Mouse (Mus musculus): Measurements from ENCODE around the gene Ccdc151. TPM values are rescaled to one million over a fixed set of nuclear protein-coding genes. Genes with fewer than 3 reads are reported as not detected.

Gene Ccdc151
- polyA plus RNA-seq, 1 experiment from 2014 or later = not detected

DNA sequence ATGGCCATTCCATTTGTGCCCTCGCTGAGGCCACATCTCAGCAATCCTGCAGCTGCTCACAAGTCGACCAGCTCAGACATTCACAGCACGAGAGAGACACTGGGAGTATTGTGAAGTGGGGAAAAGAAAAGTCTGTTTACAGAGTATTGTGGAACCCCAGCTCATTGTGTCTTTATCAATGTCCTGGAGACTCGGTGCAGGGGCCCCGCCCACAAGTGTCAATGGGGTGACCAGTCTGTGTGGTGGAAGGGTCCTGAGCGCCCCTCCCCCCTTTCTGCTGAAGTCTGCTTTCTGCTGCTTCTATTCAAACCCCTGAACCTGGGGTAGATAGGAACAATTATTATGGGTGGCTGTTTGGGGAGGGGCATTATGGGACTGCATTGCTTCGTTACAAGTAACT, 26.0 kb upstream of the Ccdc151 start:
- Histone ChIP-seq H3K9ac (replicated peaks) (no peak overlapping the region), H3K4me1 (ENCODE audit: insufficient read depth) (no peaks in the 10 kb centered on the region), H3K4me2 (ENCODE audit: low read depth, low read length) (no peak overlapping the region), H3K36me3 (replicated peaks; ENCODE audit: insufficient read depth, low read length) (no peaks in the 10 kb centered on the region), H3K4me3 (ENCODE audit: low read depth, low read length) (no peak overlapping the region), H3K27ac (ENCODE audit: low read depth) (no peak overlapping the region), H3K27me3 (ENCODE audit: insufficient read depth, low read length) (no peaks in the 10 kb centered on the region), H3K9me3 (ENCODE audit: low read length) (0 out of 2 replicates have a peak, but pooled peaks cover under 1% of the 10 kb centered on the region)
- no peak for TF ChIP-seq EP300 (IDR thresholded peaks at IDR 0.05; ENCODE audit: low read depth)
- TF ChIP-seq CTCF (IDR thresholded peaks at IDR 0.05; ENCODE audit: low read depth) = no peak
- DNase-seq (no peak), ATAC-seq (no peak)
- 48% methylated on average over 7 of the region's 7 CpGs for WGBS (ENCODE audit: insufficient replicate concordance)

DNA sequence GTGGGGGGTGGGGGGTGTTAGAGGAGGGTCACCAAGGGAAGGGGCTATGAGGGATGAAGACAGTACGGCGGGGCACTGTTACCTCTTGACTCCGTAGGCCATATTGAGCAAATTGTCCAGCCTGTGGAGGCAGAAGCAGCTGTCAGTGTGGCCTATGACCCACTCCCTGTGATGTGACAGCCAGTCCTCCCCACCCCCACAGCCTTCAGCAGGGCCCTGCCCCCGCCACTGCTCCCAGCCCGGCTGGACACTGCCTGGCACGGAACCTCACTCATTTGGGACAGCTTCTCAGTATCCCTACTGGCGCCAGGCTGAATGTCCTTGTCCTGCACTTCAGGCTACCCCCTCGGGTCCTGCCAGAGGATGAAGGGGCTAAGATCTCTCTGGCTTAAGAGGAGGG, 22.2 kb upstream of the Ccdc151 start:
- H3K36me3 ChIP-seq (replicated peaks; ENCODE audit: insufficient read depth, low read length) = no peaks in the 10 kb centered on the region
- no peak overlapping the region for H3K9ac ChIP-seq (replicated peaks)
- no peaks in the 10 kb centered on the region for H3K27me3 ChIP-seq (ENCODE audit: insufficient read depth, low read length)
- no peak overlapping the region for H3K27ac ChIP-seq (ENCODE audit: low read depth)
- no peak overlapping the region for H3K4me2 ChIP-seq (ENCODE audit: low read depth, low read length)
- ATAC-seq = peak; percentile 87
- H3K4me1 ChIP-seq (ENCODE audit: insufficient read depth) = no peaks in the 10 kb centered on the region
- WGBS (ENCODE audit: insufficient replicate concordance) = 51% methylated on average over 8 of the region's 8 CpGs
- TF ChIP-seq CTCF (IDR thresholded peaks at IDR 0.05; ENCODE audit: low read depth) (no peak), EP300 (IDR thresholded peaks at IDR 0.05; ENCODE audit: low read depth) (no peak)
- peak; percentile 54 for DNase-seq
- no peaks in the 10 kb centered on the region for H3K9me3 ChIP-seq (ENCODE audit: low read length)
- H3K4me3 ChIP-seq (ENCODE audit: low read depth, low read length) = no peak overlapping the region

DNA sequence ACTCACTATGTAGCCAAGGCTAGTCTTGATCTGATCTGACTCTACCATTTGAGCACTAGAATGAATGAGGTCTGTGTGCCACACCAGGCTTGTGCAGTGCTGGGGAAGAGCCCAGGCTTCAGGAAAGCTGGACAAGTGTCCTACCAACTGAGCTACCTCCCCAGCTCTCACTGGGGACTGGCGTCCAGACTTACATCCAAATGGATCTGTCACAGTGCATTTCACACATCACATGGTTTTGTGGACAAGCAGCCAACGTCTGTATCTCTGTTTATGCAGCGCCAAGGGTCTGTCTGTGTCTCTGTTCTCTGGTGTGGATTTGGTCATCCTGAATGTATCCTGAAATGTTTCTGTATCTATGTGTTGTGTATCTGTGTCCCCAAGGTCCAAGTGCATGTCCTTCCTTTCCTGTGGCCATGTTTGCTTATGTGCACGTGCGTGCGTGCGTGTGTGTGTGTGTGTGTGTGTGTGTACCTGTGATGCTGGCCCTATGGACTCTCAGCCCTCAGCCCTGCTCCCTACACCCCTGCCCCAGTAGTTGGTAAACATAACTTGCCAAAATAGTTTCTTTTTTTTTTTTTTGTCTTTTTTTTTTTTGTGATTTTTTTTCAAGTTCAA, 14.9 kb upstream of the Ccdc151 start:
- Histone ChIP-seq H3K4me3 (ENCODE audit: low read depth, low read length) (no peak overlapping the region), H3K4me2 (ENCODE audit: low read depth, low read length) (no peak overlapping the region), H3K9ac (replicated peaks) (no peak overlapping the region), H3K4me1 (ENCODE audit: insufficient read depth) (no peaks in the 10 kb centered on the region), H3K36me3 (replicated peaks; ENCODE audit: insufficient read depth, low read length) (peaks cover 18% of the 10 kb centered on the region), H3K27me3 (ENCODE audit: insufficient read depth, low read length) (no peaks in the 10 kb centered on the region), H3K9me3 (ENCODE audit: low read length) (no peaks in the 10 kb centered on the region), H3K27ac (ENCODE audit: low read depth) (no peak overlapping the region)
- ATAC-seq = peak; percentile 92
- no peak for TF ChIP-seq CTCF (IDR thresholded peaks at IDR 0.05; ENCODE audit: low read depth)
- TF ChIP-seq EP300 (IDR thresholded peaks at IDR 0.05; ENCODE audit: low read depth) = no peak
- WGBS (ENCODE audit: insufficient replicate concordance) = 57% methylated on average over 7 of the region's 7 CpGs
- DNase-seq = peak; percentile 52

DNA sequence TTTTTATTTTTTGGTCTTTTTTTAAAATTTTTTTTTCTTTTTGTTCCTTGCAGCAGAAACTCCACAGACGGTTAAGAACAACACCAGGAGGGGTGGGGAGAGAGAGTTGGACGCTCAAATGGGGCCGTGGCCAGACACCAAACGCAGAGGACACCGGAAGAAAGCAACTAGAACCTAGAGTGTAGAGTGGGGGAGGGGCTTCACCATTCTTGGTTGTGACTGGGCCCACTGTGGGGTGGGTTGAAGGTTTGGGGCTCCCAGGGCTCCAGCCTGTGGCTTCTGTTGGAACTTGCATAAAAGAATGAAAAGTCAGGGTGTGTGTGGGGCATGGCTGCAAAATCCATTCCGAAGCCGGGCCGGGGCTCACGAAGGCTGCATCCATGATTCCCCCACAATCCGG, 13.8 kb upstream of the Ccdc151 start:
- Histone ChIP-seq H3K4me1 (ENCODE audit: insufficient read depth) (no peaks in the 10 kb centered on the region), H3K27me3 (ENCODE audit: insufficient read depth, low read length) (no peaks in the 10 kb centered on the region), H3K4me3 (ENCODE audit: low read depth, low read length) (no peak overlapping the region), H3K36me3 (replicated peaks; ENCODE audit: insufficient read depth, low read length) (peaks cover 27% of the 10 kb centered on the region), H3K4me2 (ENCODE audit: low read depth, low read length) (no peak overlapping the region), H3K9me3 (ENCODE audit: low read length) (no peaks in the 10 kb centered on the region), H3K9ac (replicated peaks) (no peak overlapping the region), H3K27ac (ENCODE audit: low read depth) (no peak overlapping the region)
- no peak for DNase-seq
- ATAC-seq = no peak
- 68% methylated on average over 10 of the region's 10 CpGs for WGBS (ENCODE audit: insufficient replicate concordance)
- TF ChIP-seq EP300 (IDR thresholded peaks at IDR 0.05; ENCODE audit: low read depth) (no peak), CTCF (IDR thresholded peaks at IDR 0.05; ENCODE audit: low read depth) (no peak)

DNA sequence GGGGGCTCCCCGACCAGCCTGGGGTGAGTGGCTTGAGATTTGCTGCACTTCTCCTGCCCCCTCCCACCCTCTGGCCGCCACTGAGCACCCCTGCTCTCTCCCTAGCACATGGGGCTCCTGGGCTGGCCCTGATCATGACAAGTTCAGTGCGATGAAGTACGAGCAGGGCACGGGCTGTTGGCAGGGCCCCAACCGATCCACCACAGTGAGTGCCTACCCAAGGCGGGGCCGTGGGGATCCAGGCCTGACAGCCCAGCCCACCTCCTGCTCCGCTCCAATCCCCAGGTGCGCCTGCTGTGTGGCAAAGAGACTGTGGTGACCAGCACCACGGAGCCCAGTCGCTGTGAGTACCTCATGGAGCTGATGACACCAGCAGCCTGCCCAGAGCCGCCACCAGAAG, 10.3 kb upstream of the Ccdc151 start:
- no peak overlapping the region for H3K4me3 ChIP-seq (ENCODE audit: low read depth, low read length)
- no peaks in the 10 kb centered on the region for H3K9me3 ChIP-seq (ENCODE audit: low read length)
- no peak overlapping the region for H3K4me2 ChIP-seq (ENCODE audit: low read depth, low read length)
- peaks cover 59% of the 10 kb centered on the region for H3K36me3 ChIP-seq (replicated peaks; ENCODE audit: insufficient read depth, low read length)
- no peak overlapping the region for H3K9ac ChIP-seq (replicated peaks)
- H3K27ac ChIP-seq (ENCODE audit: low read depth) = no peak overlapping the region
- ATAC-seq = no peak
- no peak for TF ChIP-seq CTCF (IDR thresholded peaks at IDR 0.05; ENCODE audit: low read depth)
- TF ChIP-seq EP300 (IDR thresholded peaks at IDR 0.05; ENCODE audit: low read depth) = no peak
- no peaks in the 10 kb centered on the region for H3K27me3 ChIP-seq (ENCODE audit: insufficient read depth, low read length)
- no peak for DNase-seq
- 88% methylated on average over 13 of the region's 13 CpGs for WGBS (ENCODE audit: insufficient replicate concordance)
- H3K4me1 ChIP-seq (ENCODE audit: insufficient read depth) = no peaks in the 10 kb centered on the region

DNA sequence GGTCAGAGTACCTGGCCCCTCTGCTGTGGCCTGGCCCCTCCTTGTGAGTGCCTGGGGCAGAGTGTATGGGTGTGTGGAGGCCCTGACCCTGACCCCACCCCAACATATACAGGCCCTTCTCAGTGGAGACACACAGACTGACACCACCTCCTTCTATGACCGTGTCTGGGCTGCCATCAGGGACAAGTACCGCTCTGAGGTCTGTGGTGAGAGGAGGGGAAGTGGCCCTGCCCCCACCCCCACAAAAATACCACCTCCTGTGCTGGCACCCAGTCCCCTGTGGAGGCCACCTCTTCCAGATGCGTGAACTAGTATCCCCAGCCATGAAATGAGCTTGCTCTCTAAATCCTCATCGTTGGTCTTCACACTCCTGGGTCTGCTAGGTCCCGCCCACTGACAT, 8.6 kb upstream of the Ccdc151 start:
- H3K36me3 ChIP-seq (replicated peaks; ENCODE audit: insufficient read depth, low read length) = peaks cover 71% of the 10 kb centered on the region
- H3K27me3 ChIP-seq (ENCODE audit: insufficient read depth, low read length) = no peaks in the 10 kb centered on the region
- no peak overlapping the region for H3K9ac ChIP-seq (replicated peaks)
- no peaks in the 10 kb centered on the region for H3K9me3 ChIP-seq (ENCODE audit: low read length)
- H3K27ac ChIP-seq (ENCODE audit: low read depth) = no peak overlapping the region
- H3K4me1 ChIP-seq (ENCODE audit: insufficient read depth) = no peaks in the 10 kb centered on the region
- no peak for DNase-seq
- no peak overlapping the region for H3K4me2 ChIP-seq (ENCODE audit: low read depth, low read length)
- ATAC-seq = no peak
- H3K4me3 ChIP-seq (ENCODE audit: low read depth, low read length) = no peak overlapping the region
- TF ChIP-seq EP300 (IDR thresholded peaks at IDR 0.05; ENCODE audit: low read depth) (no peak), CTCF (IDR thresholded peaks at IDR 0.05; ENCODE audit: low read depth) (no peak)
- 74% methylated on average over 5 of the region's 5 CpGs for WGBS (ENCODE audit: insufficient replicate concordance)

Measured in liver, postnatal 0 days (tissue).